Mouse (Mus musculus) intestine, embryonic 16.5 days (tissue): ENCODE results near the gene Trp53tg5. TPM values are rescaled to one million over a fixed set of nuclear protein-coding genes. Genes with fewer than 3 reads are reported as not detected.

ENCODE experiments used
- ATAC-seq: fragments of 200-750 bp; cut with Nextera tagmentation; 2 replicates; pipeline ENCODE4 v1.8.0; 2017; ENCODE audit warnings: moderate TSS enrichment, moderate library complexity
- H3K27ac ChIP-seq: fragments of 300-500 bp; sonication (generic); 2 replicates; pipeline ENCODE4 v1.5.1; 2014; ENCODE audit warnings: mild to moderate bottlenecking, low read length
- H3K27me3 ChIP-seq: fragments of 300-500 bp; sonication (generic); replicated peaks from 2 replicates; pipeline ENCODE4 v1.6.1; 2014; ENCODE audit warnings: low read length, control low read depth, mixed read lengths; ENCODE audit not compliant: control insufficient read depth, insufficient read depth
- H3K36me3 ChIP-seq: fragments of 300-500 bp; sonication (generic); 2 replicates; pipeline ENCODE4 v1.6.1; 2014; ENCODE audit warnings: low read length, control low read depth; ENCODE audit not compliant: control insufficient read depth, insufficient read depth
- H3K4me1 ChIP-seq: fragments of 300-500 bp; sonication (generic); 2 replicates; pipeline ENCODE4 v1.6.1; 2014; ENCODE audit warnings: low read length, control low read depth, mixed read lengths; ENCODE audit not compliant: control insufficient read depth, insufficient read depth
- H3K4me2 ChIP-seq: fragments of 300-500 bp; sonication (generic); 2 replicates; pipeline ENCODE4 v1.6.1; 2014; ENCODE audit warnings: low read depth, low read length, control low read depth
- H3K4me3 ChIP-seq: fragments of 300-500 bp; sonication (generic); 2 replicates; pipeline ENCODE4 v1.5.1; 2014; ENCODE audit warnings: mild to moderate bottlenecking, low read length
- H3K9ac ChIP-seq: fragments of 300-500 bp; sonication (generic); 2 replicates; pipeline ENCODE4 v1.6.1; 2014; ENCODE audit warnings: low read depth, low read length
- H3K9me3 ChIP-seq: fragments of 300-500 bp; sonication (generic); 2 replicates; pipeline ENCODE4 v1.6.1; 2016; ENCODE audit warnings: low read length, control low read depth; ENCODE audit not compliant: control insufficient read depth
- WGBS: fragments of 180-500 bp; shearing (Covaris S2); extraction: QIAGEN DNeasy Blood & Tissue Kit; methylation state at CpG from one replicate; pipeline ENCODE4 v1.1.7; 2014; 5-methylcytosine and 5-hydroxymethylcytosine counted together
- polyA plus RNA-seq: library from polyadenylated mRNA; unstranded; fragments of >200 nt; fragmentation: Nextera tagmentation; extraction: Ambion mirVana; gene quantifications from 2 replicates; pipeline ENCODE4 v1.2.1, GENCODE M21; 2015

Gene Trp53tg5
- polyA plus RNA-seq, 1 experiment from 2014 or later, result not detected

GRCm38 (mm10) chr2:164454846-164455245 is 18.7 kb downstream of the Trp53tg5 start:
- no peak overlapping the region for H3K9ac ChIP-seq
- H3K27ac ChIP-seq, result peak overlapping the region; percentile 55; the same call in 1 of the 2 replicates
- WGBS, result 56% methylated on average over 10 of the region's 10 CpGs
- H3K27me3 ChIP-seq, result no peaks in the 10 kb centered on the region
- no peaks in the 10 kb centered on the region for H3K9me3 ChIP-seq
- H3K4me2 ChIP-seq, result no peak overlapping the region
- peaks cover 35% of the 10 kb centered on the region for H3K4me1 ChIP-seq
- H3K4me3 ChIP-seq, result no peak overlapping the region
- H3K36me3 ChIP-seq, result no peaks in the 10 kb centered on the region
- no peak for ATAC-seq

- H3K36me3 ChIP-seq, result no peaks in the 10 kb centered on the region
- H3K4me2 ChIP-seq, result no peak overlapping the region
- no peaks in the 10 kb centered on the region for H3K9me3 ChIP-seq
- ATAC-seq, result no peak
- WGBS, result 67% methylated on average over 7 of the region's 7 CpGs
- H3K27ac ChIP-seq, result no peak overlapping the region
- H3K4me1 ChIP-seq, result peaks cover 42% of the 10 kb centered on the region
- H3K4me3 ChIP-seq, result no peak overlapping the region
- no peak overlapping the region for H3K9ac ChIP-seq
- H3K27me3 ChIP-seq, result no peaks in the 10 kb centered on the region
Observed at GRCm38 (mm10) chr2:164453887-164454500, 19.5 kb downstream of the Trp53tg5 start.

- ATAC-seq, result no peak
- Histone ChIP-seq H3K27ac (no peak overlapping the region), H3K4me2 (no peak overlapping the region), H3K9me3 (no peaks in the 10 kb centered on the region), H3K4me3 (no peak overlapping the region), H3K9ac (no peak overlapping the region), H3K4me1 (peaks cover 43% of the 10 kb centered on the region), H3K27me3 (no peaks in the 10 kb centered on the region), H3K36me3 (no peaks in the 10 kb centered on the region)
- WGBS, result 73% methylated on average over 14 of the region's 14 CpGs
Observed at GRCm38 (mm10) chr2:164453047-164453757, 20.3 kb downstream of the Trp53tg5 start.

- Histone ChIP-seq H3K9me3 (no peaks in the 10 kb centered on the region), H3K9ac (no peak overlapping the region), H3K36me3 (no peaks in the 10 kb centered on the region), H3K4me2 (no peak overlapping the region), H3K27me3 (no peaks in the 10 kb centered on the region), H3K27ac (no peak overlapping the region), H3K4me3 (no peak overlapping the region), H3K4me1 (peaks cover 43% of the 10 kb centered on the region)
- ATAC-seq, result no peak
- WGBS, result 51% methylated on average over 13 of the region's 13 CpGs
Observed at GRCm38 (mm10) chr2:164452000-164452676, 21.4 kb downstream of the Trp53tg5 start.

GRCm38 (mm10) chr2:164449341-164450042 is 24.0 kb downstream of the Trp53tg5 start:
- no peaks in the 10 kb centered on the region for H3K9me3 ChIP-seq
- no peaks in the 10 kb centered on the region for H3K27me3 ChIP-seq
- H3K27ac ChIP-seq, result no peak overlapping the region
- ATAC-seq, result peak; percentile 54
- no peak overlapping the region for H3K4me3 ChIP-seq
- no peak overlapping the region for H3K4me2 ChIP-seq
- H3K4me1 ChIP-seq, result peaks cover 21% of the 10 kb centered on the region
- no peak overlapping the region for H3K9ac ChIP-seq
- no peaks in the 10 kb centered on the region for H3K36me3 ChIP-seq
- WGBS, result 66% methylated on average over 14 of the region's 14 CpGs

GRCm38 (mm10) chr2:164448921-164449320 is 24.6 kb downstream of the Trp53tg5 start:
- 56% methylated on average over 5 of the region's 5 CpGs for WGBS
- no peaks in the 10 kb centered on the region for H3K9me3 ChIP-seq
- 0 out of 2 replicates have a peak, but pooled peaks have one; percentile 13 for ATAC-seq

GRCm38 (mm10) chr2:164448140-164448539 is 25.4 kb downstream of the Trp53tg5 start:
- Histone ChIP-seq H3K4me3 (no peak overlapping the region), H3K9ac (no peak overlapping the region), H3K36me3 (no peaks in the 10 kb centered on the region), H3K9me3 (no peaks in the 10 kb centered on the region), H3K4me1 (peaks cover 15% of the 10 kb centered on the region), H3K4me2 (no peak overlapping the region), H3K27me3 (no peaks in the 10 kb centered on the region), H3K27ac (no peak overlapping the region)
- 100% methylated on average over 1 of the region's 1 CpGs for WGBS
- no peak for ATAC-seq

More at GRCm38 (mm10) chr2:164448921-164449320, 24.6 kb downstream of the Trp53tg5 start:
- Histone ChIP-seq H3K27ac (no peak overlapping the region), H3K4me1 (peaks cover 16% of the 10 kb centered on the region), H3K36me3 (no peaks in the 10 kb centered on the region), H3K4me3 (no peak overlapping the region), H3K27me3 (no peaks in the 10 kb centered on the region), H3K9ac (no peak overlapping the region), H3K4me2 (no peak overlapping the region)

GRCm38 (mm10) chr2:164446086-164446469 is 27.4 kb downstream of the Trp53tg5 start:
- Histone ChIP-seq H3K4me1 (peaks cover 11% of the 10 kb centered on the region), H3K4me2 (no peak overlapping the region), H3K9me3 (no peaks in the 10 kb centered on the region), H3K27me3 (no peaks in the 10 kb centered on the region), H3K36me3 (no peaks in the 10 kb centered on the region), H3K4me3 (no peak overlapping the region), H3K27ac (no peak overlapping the region), H3K9ac (no peak overlapping the region)
- no peak for ATAC-seq
- 74% methylated on average over 3 of the region's 3 CpGs for WGBS
